Comparison of ENCODE assay signal across 24 mouse cellular contexts in genomic region chr13:46098621-46099020, GRCm38 (mm10).
"Had no signal": no experiment of that assay in that cellular context is flagged by ENCODE, and none has a peak within 500 bp of the region (broad histone marks: within the 10 kb centered on the region; RNA-seq: fewer than 3 reads in every experiment).

No protein-coding gene starts in this region.

- H3K9ac ChIP-seq: limb, embryonic 13.5 days; liver, embryonic 12.5 days; liver, embryonic 15.5 days; lung, embryonic 15.5 days; midbrain, embryonic 12.5 days; neural tube, embryonic 13.5 days had no signal

- DNase-seq: kidney, adult 2 months; kidney, postnatal 25 days; layer of hippocampus, adult 9-11 months; layer of hippocampus, postnatal 36 days; liver; lung, adult 18-20 months; lung, postnatal 10 days; lung, postnatal 4 days; retina, postnatal 1 day; thymus, adult 2 months; thymus, postnatal 14 days; thymus, postnatal 4 days had no signal

- ATAC-seq: liver, embryonic 12.5 days; midbrain, embryonic 16.5 days had no signal

- H3K4me2 ChIP-seq: limb, embryonic 13.5 days; liver, embryonic 12.5 days; liver, embryonic 15.5 days; lung, embryonic 15.5 days; midbrain, embryonic 12.5 days; neural tube, embryonic 13.5 days had no signal

- H3K36me3 ChIP-seq: limb, embryonic 10.5 days; limb, embryonic 13.5 days; liver, embryonic 12.5 days; liver, embryonic 15.5 days; lung, embryonic 15.5 days; midbrain, embryonic 12.5 days; neural tube, embryonic 13.5 days had no signal

- H3K4me1 ChIP-seq: limb, embryonic 10.5 days; limb, embryonic 13.5 days; liver, embryonic 12.5 days; liver, embryonic 15.5 days; lung, embryonic 15.5 days; neural tube, embryonic 13.5 days had no signal

- H3K27ac ChIP-seq: kidney, postnatal 0 days; layer of hippocampus, adult 2 months; limb, embryonic 10.5 days; limb, embryonic 13.5 days; liver, embryonic 12.5 days; liver, embryonic 15.5 days; lung, embryonic 15.5 days; midbrain, embryonic 12.5 days; neural tube, embryonic 13.5 days; stomach, postnatal 0 days had no signal

- H3K27me3 ChIP-seq: limb, embryonic 13.5 days; liver, embryonic 12.5 days; liver, embryonic 15.5 days; lung, embryonic 15.5 days; midbrain, embryonic 12.5 days; neural tube, embryonic 13.5 days had no signal

- H3K4me3 ChIP-seq: layer of hippocampus, adult 2 months; limb, embryonic 10.5 days; limb, embryonic 13.5 days; liver, embryonic 12.5 days; liver, embryonic 15.5 days; lung, embryonic 15.5 days; midbrain, embryonic 12.5 days; myocyte; neural tube, embryonic 13.5 days had no signal

- H3K9me3 ChIP-seq: limb, embryonic 10.5 days; limb, embryonic 13.5 days; liver, embryonic 12.5 days; liver, embryonic 15.5 days; lung, embryonic 15.5 days; midbrain, embryonic 12.5 days; neural tube, embryonic 13.5 days had no signal
